Mouse (Mus musculus): ENCODE measurements around the gene Cbx3. TPM values are rescaled to one million over a fixed set of nuclear protein-coding genes. Genes with fewer than 3 reads are reported as not detected.

Cbx3 gene
- 100 to 1,000 TPM; 577 to 675 TPM for polyA plus RNA-seq (2017; shearing (Covaris generic))

- peak; percentile 50 for ATAC-seq
Observed at GRCm38 (mm10) chr6:51470311-51471178, at the start of gene Cbx3. TSS of gene Cbx3 (plus strand) at chr6:51470360.

DNA sequence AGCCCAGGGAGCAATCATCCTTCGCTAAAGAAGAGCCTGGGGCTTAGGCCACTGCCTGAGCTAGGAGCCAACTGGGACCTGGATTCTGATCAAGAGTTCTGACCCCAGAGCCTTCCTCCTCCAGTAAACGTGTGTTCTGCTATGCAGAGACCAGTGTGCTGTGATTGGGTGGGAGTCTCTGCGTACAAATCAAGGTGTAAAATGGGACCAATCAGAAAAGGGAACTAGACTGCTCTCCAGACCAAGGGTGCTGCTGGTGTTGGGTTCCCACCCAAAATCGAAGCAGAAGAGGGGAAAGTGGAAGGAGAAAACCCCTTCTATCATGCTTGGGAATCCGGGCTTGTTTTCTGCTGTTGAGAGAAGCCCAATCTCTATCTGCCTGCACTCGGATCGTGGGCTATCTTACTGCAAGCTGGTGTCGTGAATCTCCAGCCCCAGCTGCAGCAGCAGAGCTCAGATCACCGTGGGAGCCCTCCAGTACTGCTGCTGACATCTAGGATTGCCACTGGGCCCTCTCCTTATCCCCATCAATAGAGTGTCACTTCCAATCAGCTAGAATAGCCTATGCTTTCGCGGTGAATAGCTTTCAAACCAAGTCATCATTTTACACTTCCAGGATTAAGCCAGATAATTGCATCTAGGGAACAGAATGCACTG lies 46.6 kb upstream of the Cbx3 start:
- ATAC-seq, result no peak

DNA sequence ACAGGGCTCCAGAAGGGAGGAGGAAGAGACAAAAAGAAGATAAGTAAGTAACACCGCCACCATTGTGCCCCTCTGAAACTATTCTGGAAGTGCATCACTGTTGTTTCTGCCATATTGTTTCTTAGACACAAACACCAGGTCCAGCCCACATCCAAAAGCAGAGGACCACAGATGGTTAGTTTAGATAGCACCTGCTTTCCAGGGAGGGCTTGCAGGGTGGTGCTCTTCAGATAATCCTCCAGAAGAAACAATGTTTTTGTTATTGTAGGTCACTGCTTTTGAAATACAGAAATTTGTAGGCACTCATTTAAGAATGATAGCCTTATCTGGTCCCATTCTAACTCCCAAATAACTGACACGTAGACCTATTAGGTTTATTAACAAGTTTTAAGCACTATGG lies 45.6 kb upstream of the Cbx3 start:
- no peak for ATAC-seq

DNA sequence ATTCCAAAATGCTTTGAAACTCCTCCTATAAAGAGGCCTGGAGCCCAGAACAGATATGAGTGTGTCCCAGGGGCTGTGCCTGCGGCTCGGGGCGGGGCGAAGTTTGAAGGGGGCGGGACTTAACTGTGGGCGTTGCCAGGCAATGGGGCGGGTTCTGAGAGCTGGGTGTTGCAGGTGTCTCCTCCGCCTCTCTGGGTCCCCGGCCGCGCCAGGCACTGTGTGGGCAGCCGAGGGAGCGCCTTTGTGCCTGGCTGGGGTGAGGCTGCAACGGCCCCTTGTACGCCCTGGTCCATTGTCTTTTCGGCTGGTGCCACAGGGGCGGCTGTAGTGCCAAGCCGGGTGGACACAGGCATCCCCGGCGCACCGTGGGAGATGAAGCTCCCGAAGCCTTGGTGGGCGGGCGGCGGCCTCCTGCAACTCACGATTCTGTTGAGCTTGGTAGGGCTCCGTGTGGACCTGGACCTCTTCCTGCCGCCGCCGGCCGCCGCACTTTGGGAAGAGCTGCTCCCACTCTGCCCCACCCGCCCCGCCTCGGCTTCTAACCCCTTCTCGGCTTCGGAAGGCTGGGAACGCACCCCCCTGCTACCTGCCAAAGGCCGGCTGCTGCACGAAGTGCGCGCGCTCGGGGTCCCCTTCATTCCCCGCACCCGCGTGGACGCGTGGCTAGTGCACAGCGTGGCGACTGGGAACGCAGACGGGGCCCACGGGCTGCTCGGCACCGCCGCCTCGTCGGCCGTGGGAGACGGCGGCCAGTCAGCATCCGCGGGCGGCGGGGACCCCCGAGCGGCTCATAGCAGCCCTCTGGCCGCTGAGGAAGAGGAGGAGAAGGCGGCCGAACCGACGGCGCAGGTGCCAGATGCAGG lies 37.4 kb upstream of the Cbx3 start, which contains the start of gene Nfe2l3:
Nfe2l3 (plus strand) TSS at position 136 of the 863 bp plus-strand sequence.
- peak; percentile 87 for ATAC-seq

DNA sequence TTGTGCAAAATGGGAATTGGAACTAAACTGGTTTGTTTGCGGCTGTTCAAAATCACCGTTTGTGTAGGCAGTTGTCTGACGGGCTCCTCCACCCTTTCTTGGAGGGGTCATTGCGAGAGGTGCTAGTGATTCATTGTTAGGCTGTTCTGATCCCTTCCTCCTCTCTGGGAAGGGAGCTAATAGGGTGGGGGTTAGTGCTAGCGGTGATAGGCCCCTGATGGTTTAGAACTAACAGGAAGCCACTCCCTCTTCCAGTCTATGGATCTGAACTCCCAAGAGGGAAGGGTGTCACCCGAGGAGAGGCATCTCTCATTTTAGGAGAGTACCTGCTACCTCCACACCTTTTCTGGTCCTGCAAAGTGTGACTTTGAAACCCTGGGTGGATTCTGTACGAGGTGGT lies 35.9 kb upstream of the Cbx3 start:
- ATAC-seq, result no peak

- ATAC-seq, result no peak
Observed at GRCm38 (mm10) chr6:51437665-51438064, 32.5 kb upstream of the Cbx3 start.

DNA sequence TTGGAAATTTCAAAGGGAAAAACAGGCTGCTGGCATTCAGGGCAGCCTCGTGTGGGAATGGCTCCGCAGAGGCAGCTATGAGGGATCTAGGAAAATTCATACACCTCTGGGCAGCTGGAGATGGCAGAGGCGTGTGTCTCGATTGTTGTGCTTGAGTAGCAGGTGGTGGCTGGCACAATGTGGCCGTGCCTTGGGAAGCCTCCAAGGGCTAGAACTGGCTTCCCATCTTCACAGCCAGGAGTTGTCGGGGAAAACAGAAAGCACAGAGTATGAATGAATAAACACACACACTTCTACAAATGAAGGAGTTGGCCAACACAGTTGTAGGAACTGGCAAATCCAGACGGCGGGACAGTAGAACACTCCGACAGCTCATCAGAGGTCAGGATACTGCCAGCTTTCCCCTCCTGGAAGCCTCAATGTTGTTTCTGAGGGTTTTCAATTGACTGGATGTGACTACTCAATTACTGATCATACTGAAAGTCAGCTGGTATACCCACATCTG lies 31.3 kb upstream of the Cbx3 start:
- no peak for ATAC-seq

DNA sequence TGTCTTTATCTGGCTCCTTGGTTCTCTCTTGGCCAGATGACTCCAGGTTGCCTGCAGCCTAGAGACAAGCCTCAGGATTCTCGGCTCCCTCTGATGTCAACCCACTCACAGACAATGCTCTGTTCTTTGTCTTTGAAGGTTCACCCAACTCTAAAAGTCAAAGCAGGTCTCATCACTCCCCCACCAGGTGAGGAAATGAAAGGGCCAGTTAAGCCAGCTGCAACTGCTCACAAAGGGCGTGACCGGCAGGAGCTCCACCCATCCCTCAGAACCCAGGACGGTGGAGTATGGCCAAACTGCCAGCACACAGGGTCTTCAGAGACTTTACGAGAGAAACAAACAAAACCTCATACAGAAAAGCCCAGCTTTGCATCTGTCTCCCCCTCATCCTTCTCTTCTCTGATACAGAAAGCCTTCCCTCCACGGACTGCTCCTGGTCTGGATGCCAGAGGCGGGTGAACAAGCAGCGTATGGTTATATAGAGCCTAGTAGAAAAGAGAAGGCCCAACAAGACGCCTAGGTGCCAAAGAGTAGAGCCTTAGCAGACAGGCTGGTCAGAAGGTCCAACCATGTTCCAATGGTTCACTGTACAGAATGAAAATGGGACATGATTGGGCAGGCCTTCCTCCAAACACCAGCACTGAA lies 27.8 kb upstream of the Cbx3 start:
- ATAC-seq, result peak; percentile 43

DNA sequence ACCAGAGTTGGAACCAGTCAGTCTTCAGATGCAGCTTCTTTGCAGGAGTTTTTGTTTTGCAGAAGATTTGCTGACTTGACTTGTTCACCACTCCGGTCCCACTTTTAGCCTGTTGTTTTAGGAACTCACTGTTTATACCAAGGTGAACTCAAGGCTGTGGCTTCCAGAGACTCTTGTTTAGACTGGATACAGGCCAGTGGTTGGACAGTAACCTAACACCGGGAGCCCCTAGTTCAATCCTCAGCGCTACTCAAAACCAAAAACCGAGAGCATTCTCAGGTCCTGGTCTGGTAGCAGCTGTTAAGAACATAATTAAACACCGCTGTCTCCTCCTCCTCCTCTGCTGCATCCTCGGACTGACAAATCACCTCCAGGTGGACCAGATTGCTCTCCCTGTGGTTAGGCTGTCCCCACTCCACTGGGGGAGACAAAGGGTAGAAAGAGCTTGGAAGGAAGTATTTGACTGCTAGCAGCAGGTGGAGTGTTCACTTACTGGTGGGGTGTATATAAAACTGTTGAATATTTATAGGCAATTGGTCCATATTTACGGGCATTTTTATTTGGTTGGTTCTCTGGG lies 17.1 kb upstream of the Cbx3 start:
- ATAC-seq, result no peak

- no peak for ATAC-seq
Observed at GRCm38 (mm10) chr6:51454949-51455348, 15.2 kb upstream of the Cbx3 start.

GRCm38 (mm10) chr6:51456198-51456597 lies 14.0 kb upstream of the Cbx3 start:
- no peak for ATAC-seq

- ATAC-seq, result no peak
Observed at GRCm38 (mm10) chr6:51457283-51457682, 12.9 kb upstream of the Cbx3 start.

GRCm38 (mm10) chr6:51457770-51458387 lies 12.3 kb upstream of the Cbx3 start:
- no peak for ATAC-seq

DNA sequence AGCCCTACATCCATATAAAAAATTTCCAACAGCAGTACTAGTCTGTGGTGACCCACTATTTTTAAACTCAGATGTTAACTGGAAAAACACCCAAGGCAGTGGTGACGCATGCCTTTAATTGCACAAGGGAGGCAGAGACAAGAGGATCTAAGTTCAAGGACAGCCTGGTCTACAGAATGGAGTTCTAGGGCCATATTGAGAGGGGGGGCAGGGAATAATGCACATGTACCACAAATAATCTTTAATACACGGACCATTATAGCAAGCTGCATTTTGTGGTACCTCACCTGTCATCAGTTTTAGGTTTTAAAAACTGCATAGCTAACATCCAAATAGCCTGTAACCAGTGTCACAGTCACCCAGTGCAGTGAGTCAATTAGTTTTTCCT lies 11.2 kb upstream of the Cbx3 start:
- no peak for ATAC-seq

DNA sequence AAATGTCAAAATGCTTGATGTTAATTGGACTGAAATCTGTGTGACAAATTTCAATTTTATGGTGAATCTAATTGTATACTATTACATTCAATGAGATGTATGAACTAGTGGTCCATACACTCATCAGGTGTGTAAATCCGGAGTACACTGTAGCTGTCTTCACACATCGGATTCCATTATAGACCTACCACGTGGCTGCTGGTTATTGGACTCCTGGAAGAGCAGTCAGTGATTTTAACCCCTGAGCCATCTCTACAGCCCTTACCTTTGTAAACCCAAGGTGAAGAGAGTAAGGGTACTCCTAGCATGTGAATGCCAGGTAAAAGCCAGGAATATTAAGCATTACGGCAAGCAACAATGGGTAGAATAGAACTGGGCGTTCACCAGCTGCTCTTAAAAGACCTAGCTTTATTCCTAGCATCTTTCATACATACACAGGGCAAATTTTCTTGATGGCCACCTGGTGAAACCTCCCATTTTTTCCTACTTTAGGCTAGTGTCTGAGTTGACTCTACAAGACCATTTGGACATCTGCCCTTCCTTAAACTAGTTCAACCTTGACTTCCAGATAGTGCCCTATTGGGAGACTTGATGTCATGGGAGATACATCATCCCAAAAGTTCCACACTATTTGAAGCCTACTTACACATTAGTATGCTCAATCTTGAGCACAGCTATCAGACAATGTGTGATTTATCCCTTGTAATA lies 10.7 kb upstream of the Cbx3 start:
- no peak for ATAC-seq

- no peak for ATAC-seq
Observed at GRCm38 (mm10) chr6:51460021-51460360, 10.2 kb upstream of the Cbx3 start.

DNA sequence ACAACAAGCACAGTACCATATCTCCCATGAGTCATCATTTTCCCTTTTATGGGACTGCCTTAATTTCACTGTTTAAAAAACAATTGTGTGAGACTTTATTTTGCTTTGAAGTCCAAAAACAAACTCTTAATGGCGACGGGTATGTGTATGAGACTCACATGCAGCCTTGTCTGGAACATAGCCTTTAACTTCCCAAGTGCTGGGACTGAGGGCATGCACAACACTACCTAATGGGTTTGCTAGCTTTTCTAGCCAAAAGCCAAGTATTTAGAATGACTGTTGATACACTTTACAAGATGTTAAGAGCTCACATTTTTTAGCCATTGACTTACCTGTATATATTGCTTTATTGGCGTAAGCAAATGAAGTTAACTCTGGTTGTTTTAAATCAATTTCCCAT lies 9.8 kb upstream of the Cbx3 start:
- no peak for ATAC-seq

GRCm38 (mm10) chr6:51467649-51468048 lies 2.5 kb upstream of the Cbx3 start:
- no peak for ATAC-seq

GRCm38 (mm10) chr6:51468891-51469561 lies 1.1 kb upstream of the Cbx3 start:
- ATAC-seq, result peak; percentile 22

DNA sequence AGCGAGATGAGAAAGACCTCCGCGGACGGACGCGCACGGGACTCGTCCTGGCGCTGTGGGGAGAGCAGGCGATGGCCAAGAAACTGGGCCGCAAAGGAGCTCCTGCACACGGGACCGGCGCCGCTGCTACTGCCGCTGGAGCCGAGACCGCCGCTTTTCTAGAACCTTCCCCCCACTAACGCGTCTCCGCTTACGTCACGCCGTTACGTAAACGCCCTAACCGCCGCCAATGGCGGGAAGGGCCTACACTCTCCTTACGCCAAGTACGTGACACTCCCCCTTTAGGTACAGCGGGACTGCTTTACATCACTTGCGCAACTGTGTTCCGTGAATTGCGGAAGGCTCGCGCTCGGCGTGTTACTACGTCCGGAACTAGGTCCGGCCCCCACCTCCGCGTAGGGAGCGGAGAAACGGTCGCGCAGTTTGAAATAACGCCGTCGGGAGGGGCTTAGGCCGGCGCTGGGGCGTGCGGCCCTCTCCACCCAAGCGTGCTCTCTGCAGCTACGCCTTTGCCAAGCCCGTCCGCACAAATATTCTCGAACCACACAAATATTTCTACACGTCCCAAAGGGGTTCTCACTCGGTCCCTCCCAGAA lies 347 bp upstream of the Cbx3 start, which contains the start of gene Hnrnpa2b1:
Hnrnpa2b1 (minus strand) TSS at position 180 of the 596 bp plus-strand sequence.
- peak; percentile 78 for ATAC-seq
